Mouse (Mus musculus) kidney, postnatal 0 days (tissue): ENCODE results near the gene Xpo5. TPM values are rescaled to one million over a fixed set of nuclear protein-coding genes. Genes with fewer than 3 reads are reported as not detected.

Experiments used
- ATAC-seq: fragments of 200-750 bp; cut with Nextera tagmentation; replicated peaks from 2 replicates; pipeline ENCODE4 v1.8.0; 2017; ENCODE audit warnings: low read depth, moderate number of reproducible peaks, moderate TSS enrichment, moderate library complexity; ENCODE audit not compliant: low FRiP score
- DNase-seq: peaks from one replicate; pipeline ENCODE4 v3.0.0-alpha.2; 2016; ENCODE audit warnings: low spot score
- H3K27ac ChIP-seq: fragments of 300-500 bp; sonication (generic); 2 replicates; pipeline ENCODE4 v1.5.1; 2014; ENCODE audit warnings: mild to moderate bottlenecking
- H3K27me3 ChIP-seq: fragments of 300-500 bp; sonication (generic); 2 replicates; pipeline ENCODE4 v1.6.1; 2014; ENCODE audit warnings: low read length, mixed read lengths; ENCODE audit not compliant: insufficient read depth
- H3K36me3 ChIP-seq: fragments of 300-500 bp; sonication (generic); 2 replicates; pipeline ENCODE4 v1.6.1; 2014; ENCODE audit warnings: low read length, mixed read lengths; ENCODE audit not compliant: insufficient read depth
- H3K4me1 ChIP-seq: fragments of 300-500 bp; sonication (generic); replicated peaks from 2 replicates; pipeline ENCODE4 v1.6.1; 2014; ENCODE audit warnings: antibody characterized with exemption, low read length, mixed read lengths; ENCODE audit not compliant: insufficient read depth
- H3K4me2 ChIP-seq: fragments of 300-500 bp; sonication (generic); 2 replicates; pipeline ENCODE4 v1.6.1; 2014; ENCODE audit warnings: mild to moderate bottlenecking, low read length, moderate library complexity, mixed read lengths
- H3K4me3 ChIP-seq: fragments of 300-500 bp; sonication (generic); replicated peaks from 2 replicates; pipeline ENCODE4 v1.5.1; 2014; ENCODE audit warnings: low read depth, low read length
- H3K9ac ChIP-seq: fragments of 300-500 bp; sonication (generic); 2 replicates; pipeline ENCODE4 v1.6.1; 2014; ENCODE audit warnings: low read depth, low read length
- H3K9me3 ChIP-seq: fragments of 300-500 bp; sonication (generic); replicated peaks from 2 replicates; pipeline ENCODE4 v1.6.1; 2016; ENCODE audit warnings: low read length, inconsistent platforms, mixed read lengths
- CTCF ChIP-seq: IDR thresholded peaks from 2 replicates; pipeline ENCODE4 v1.5.1; 2016; ENCODE audit warnings: antibody characterized with exemption, low read depth, mild to moderate bottlenecking, moderate library complexity
- WGBS: fragments of 180-500 bp; shearing (Covaris S2); extraction: QIAGEN DNeasy Blood & Tissue Kit; methylation state at CpG from one replicate; pipeline ENCODE4 v1.1.7; 2014; 5-methylcytosine and 5-hydroxymethylcytosine counted together
- polyA plus RNA-seq: library from polyadenylated mRNA; unstranded; fragments of >200 nt; fragmentation: Nextera tagmentation; extraction: Ambion mirVana; gene quantifications from 2 replicates; pipeline ENCODE4 v1.2.1, GENCODE M21; 2015

Gene Xpo5
- polyA plus RNA-seq, 1 experiment from 2014 or later: 23.3 TPM

- H3K4me3 ChIP-seq: no peak overlapping the region
- TF ChIP-seq CTCF: no peak
- 79% methylated on average over 29 of the region's 30 CpGs for WGBS
- no peak overlapping the region for H3K27ac ChIP-seq
- DNase-seq: no peak
- H3K9ac ChIP-seq: no peak overlapping the region
- H3K4me2 ChIP-seq: no peak overlapping the region
- ATAC-seq: no peak
- 0 out of 2 replicates have a peak, but pooled peaks cover 4% of the 10 kb centered on the region for H3K4me1 ChIP-seq
- H3K9me3 ChIP-seq: no peaks in the 10 kb centered on the region
- H3K27me3 ChIP-seq: 0 out of 2 replicates have a peak, but pooled peaks cover 5% of the 10 kb centered on the region
- peaks cover 48% of the 10 kb centered on the region for H3K36me3 ChIP-seq
These were observed 55.9 kb downstream of the Xpo5 start for GRCm38 (mm10) chr17:46258279-46259053.

- no peak overlapping the region for H3K9ac ChIP-seq
- H3K9me3 ChIP-seq: no peaks in the 10 kb centered on the region
- ATAC-seq: no peak
- TF ChIP-seq CTCF: no peak
- peaks cover 59% of the 10 kb centered on the region for H3K36me3 ChIP-seq
- 0 out of 2 replicates have a peak, but pooled peaks cover 5% of the 10 kb centered on the region for H3K27me3 ChIP-seq
- no peaks in the 10 kb centered on the region for H3K4me1 ChIP-seq
- WGBS: 91% methylated on average over 17 of the region's 17 CpGs
- H3K4me3 ChIP-seq: no peak overlapping the region
- H3K4me2 ChIP-seq: no peak overlapping the region
- no peak overlapping the region for H3K27ac ChIP-seq
- no peak for DNase-seq
These were observed 57.1 kb downstream of the Xpo5 start for GRCm38 (mm10) chr17:46259675-46260074.

- H3K4me2 ChIP-seq: no peak overlapping the region
- H3K9me3 ChIP-seq: no peaks in the 10 kb centered on the region
- no peaks in the 10 kb centered on the region for H3K27me3 ChIP-seq
- TF ChIP-seq CTCF: no peak
- no peaks in the 10 kb centered on the region; the same call in 1 of the 2 replicates for H3K4me1 ChIP-seq
- WGBS: 92% methylated on average over 5 of the region's 5 CpGs
- DNase-seq (no peak), ATAC-seq (no peak)
- H3K4me3 ChIP-seq: no peak overlapping the region
- no peak overlapping the region for H3K9ac ChIP-seq
- no peak overlapping the region for H3K27ac ChIP-seq
- peaks cover 64% of the 10 kb centered on the region for H3K36me3 ChIP-seq
These were observed 59.7 kb downstream of the Xpo5 start for GRCm38 (mm10) chr17:46262201-46262694.

- Histone ChIP-seq H3K27ac (no peak overlapping the region), H3K36me3 (peaks cover 60% of the 10 kb centered on the region)
These were observed 62.9 kb downstream of the Xpo5 start for GRCm38 (mm10) chr17:46265502-46265901.

GRCm38 (mm10) chr17:46265918-46266618, 63.5 kb downstream of the Xpo5 start:
- peak overlapping the region; percentile 61 for H3K27ac ChIP-seq
- peak; percentile 87 for DNase-seq
- H3K9ac ChIP-seq: no peak overlapping the region
- no peak overlapping the region for H3K4me2 ChIP-seq
- H3K9me3 ChIP-seq: no peaks in the 10 kb centered on the region
- TF ChIP-seq CTCF: peak; percentile 94
- peaks cover 59% of the 10 kb centered on the region for H3K36me3 ChIP-seq
- H3K4me3 ChIP-seq: no peak overlapping the region
- no peaks in the 10 kb centered on the region for H3K27me3 ChIP-seq
- peak; percentile 41; the same call in 1 of the 2 replicates for ATAC-seq
- H3K4me1 ChIP-seq: no peaks in the 10 kb centered on the region; the same call in 1 of the 2 replicates
- 23% methylated on average over 14 of the region's 14 CpGs for WGBS

More at GRCm38 (mm10) chr17:46265502-46265901, 62.9 kb downstream of the Xpo5 start:
- Histone ChIP-seq H3K4me1 (no peaks in the 10 kb centered on the region; the same call in 1 of the 2 replicates), H3K9me3 (no peaks in the 10 kb centered on the region), H3K27me3 (no peaks in the 10 kb centered on the region), H3K9ac (no peak overlapping the region), H3K4me2 (no peak overlapping the region), H3K4me3 (no peak overlapping the region)
- DNase-seq (no peak), ATAC-seq (no peak)
- 81% methylated on average over 12 of the region's 12 CpGs for WGBS
- TF ChIP-seq CTCF: no peak

- no peak for TF ChIP-seq CTCF
- WGBS: 50% methylated on average over 6 of the region's 6 CpGs
- H3K36me3 ChIP-seq: peaks cover 56% of the 10 kb centered on the region
- DNase-seq (no peak), ATAC-seq (no peak)
- H3K9me3 ChIP-seq: no peaks in the 10 kb centered on the region
- no peak overlapping the region for H3K4me3 ChIP-seq
- no peak overlapping the region for H3K27ac ChIP-seq
- no peak overlapping the region for H3K9ac ChIP-seq
- H3K27me3 ChIP-seq: no peaks in the 10 kb centered on the region
- no peak overlapping the region for H3K4me2 ChIP-seq
- H3K4me1 ChIP-seq: no peaks in the 10 kb centered on the region; the same call in 1 of the 2 replicates
These were observed 64.4 kb downstream of the Xpo5 start for GRCm38 (mm10) chr17:46266986-46267385.
